In genomic region chr15:31601646-31602374, GRCm38 (mm10) we compare ENCODE assay signal across 8 mouse cellular contexts. TPM values are rescaled to one million over a fixed set of nuclear protein-coding genes. Genes with fewer than 3 reads are reported as not detected.
A peak's percentile ranks its signal among the peaks of the same experiment; 100 is the strongest.
DNase-seq lines count a peak whose midpoint lies in the region; ATAC-seq and TF ChIP-seq lines count a peak whose summit lies in the region.

Gene Cct5, minus strand, starts transcription at chr15:31601804.
Gene Fam173b, plus strand, starts transcription at chr15:31601852.

- peak within 1 kb of the TSS; percentile 65 to 93 for H3K4me3 ChIP-seq in MEL (ENCODE audit: control insufficient read depth in 1 of 2, insufficient read depth in 1 of 2, low read depth in 2 of 2, low read length in 2 of 2)
- peak within 1 kb of the TSS; percentile 97 for H3K4me3 ChIP-seq in cerebellum, adult 2 months (replicated peaks; ENCODE audit: insufficient read depth, low read depth, low read length)
- peak within 1 kb of the TSS; percentile 85 for H3K4me3 ChIP-seq in forebrain, postnatal 0 days (ENCODE audit: low read depth, low read length)
- peak within 1 kb of the TSS; percentile 88 for H3K4me3 ChIP-seq in lung, embryonic 15.5 days

- no peak for TF ChIP-seq CTCF in MEL (IDR thresholded peaks at IDR 0.05 in 2 of 3, conservative IDR thresholded peaks at IDR 0.05 in 1 of 3; ENCODE audit: control insufficient read depth in 1 of 3, insufficient read depth in 1 of 3, low read depth in 2 of 3, low read length in 3 of 3, poor library complexity in 1 of 3, severe bottlenecking in 1 of 3)
- no peak for TF ChIP-seq CTCF in cerebellum, adult 2 months (IDR thresholded peaks at IDR 0.05; ENCODE audit: borderline replicate concordance, insufficient read depth, low read depth, low read length)
- no peak for TF ChIP-seq CTCF in forebrain, postnatal 0 days (IDR thresholded peaks at IDR 0.05; ENCODE audit: low read depth)

- peak in 1 of 2 experiments; percentile 41; a peak in 2 of 4 replicates for TF ChIP-seq EP300 in MEL (IDR thresholded peaks at IDR 0.05; ENCODE audit: low read depth in 1 of 2, low read length in 2 of 2)

- peak within 1 kb of the TSS; percentile 91 for H3K4me2 ChIP-seq in forebrain, postnatal 0 days (ENCODE audit: low read depth)
- H3K4me2 ChIP-seq in lung, embryonic 15.5 days = peak within 1 kb of the TSS; percentile 77

- peaks cover 51% of the 10 kb centered on the region for H3K79me2 ChIP-seq in MEL (ENCODE audit: control insufficient read depth, insufficient read depth, low read length, poor library complexity)

- H3K9me3 ChIP-seq in MEL (replicated peaks; ENCODE audit: insufficient read depth, low read length) = no peaks in the 10 kb centered on the region
- no peaks in the 10 kb centered on the region for H3K9me3 ChIP-seq in forebrain, postnatal 0 days (ENCODE audit: low read length)
- no peaks in the 10 kb centered on the region for H3K9me3 ChIP-seq in lung, embryonic 15.5 days

- H3K9ac ChIP-seq in MEL (ENCODE audit: control insufficient read depth, low read depth, low read length, poor library complexity, severe bottlenecking) = peak within 1 kb of the TSS; percentile 93
- peak within 1 kb of the TSS; percentile 83 for H3K9ac ChIP-seq in forebrain, postnatal 0 days
- H3K9ac ChIP-seq in lung, embryonic 15.5 days = peak within 1 kb of the TSS; percentile 96

- peak; percentile 98 for TF ChIP-seq POLR2A in MEL (IDR thresholded peaks at IDR 0.05; ENCODE audit: control insufficient read depth in 1 of 2, insufficient read depth in 1 of 2, low read depth in 1 of 2, low read length in 2 of 2, poor library complexity in 1 of 2)
- peak; percentile 89 for TF ChIP-seq POLR2A in cerebellum, adult 2 months (IDR thresholded peaks at IDR 0.05; ENCODE audit: borderline replicate concordance, insufficient read depth, low read length)

- no peaks in the 10 kb centered on the region for H3K27me3 ChIP-seq in MEL (ENCODE audit: control insufficient read depth in 1 of 2, insufficient read depth in 2 of 2, low read length in 2 of 2)
- no peaks in the 10 kb centered on the region for H3K27me3 ChIP-seq in cerebellum, adult 2 months (ENCODE audit: control insufficient read depth, insufficient read depth, low read length)
- H3K27me3 ChIP-seq in forebrain, postnatal 0 days (ENCODE audit: insufficient read depth, low read length) = no peaks in the 10 kb centered on the region
- H3K27me3 ChIP-seq in lung, embryonic 15.5 days = no peaks in the 10 kb centered on the region

- TF ChIP-seq RAD21 in MEL (IDR thresholded peaks at IDR 0.05; ENCODE audit: low read depth, low read length) = no peak

- peaks cover 8 to 21% of the 10 kb centered on the region in 2 experiments for H3K4me1 ChIP-seq in MEL (ENCODE audit: control insufficient read depth in 1 of 2, insufficient read depth in 2 of 2, low read length in 2 of 2)
- H3K4me1 ChIP-seq in cerebellum, adult 2 months (ENCODE audit: control insufficient read depth, insufficient read depth, low read length) = peaks cover 2% of the 10 kb centered on the region
- H3K4me1 ChIP-seq in forebrain, postnatal 0 days (ENCODE audit: insufficient read depth) = peaks cover 18% of the 10 kb centered on the region; the same call in 1 of the 2 replicates
- peaks cover 27% of the 10 kb centered on the region for H3K4me1 ChIP-seq in lung, embryonic 15.5 days

- DNase-seq in MEL (ENCODE audit: low read depth, low spot score) = peak; percentile 100
- DNase-seq in cerebellum, adult 2 months = peak; percentile 98 to 100
- peak; percentile 99 for DNase-seq in forebrain, postnatal 0 days
- DNase-seq in heart, postnatal 4 days = peak; percentile 99
- DNase-seq in layer of hippocampus, adult 8-10 months (ENCODE audit: low spot score in 2 of 2) = peak; percentile 97 to 98
- peak; percentile 96 for DNase-seq in ovary, adult 18-20 months (ENCODE audit: low spot score)
- peak; percentile 99 for DNase-seq in thymus, postnatal 0 days (ENCODE audit: low spot score)

- under 1% methylated on average over 63 of the region's 63 CpGs for WGBS in cerebellum, adult 2 months
- WGBS in forebrain, postnatal 0 days = 1% methylated on average over 63 of the region's 63 CpGs
- WGBS in lung, embryonic 15.5 days = under 1% methylated on average over 63 of the region's 63 CpGs

- H3K36me3 ChIP-seq in MEL (ENCODE audit: control insufficient read depth in 1 of 2, insufficient read depth in 2 of 2, low read length in 2 of 2) = peaks cover 22 to 28% of the 10 kb centered on the region in 2 experiments
- peaks cover 6% of the 10 kb centered on the region; the same call in 1 of the 2 replicates for H3K36me3 ChIP-seq in forebrain, postnatal 0 days (ENCODE audit: insufficient read depth)
- H3K36me3 ChIP-seq in lung, embryonic 15.5 days = peaks cover 8% of the 10 kb centered on the region; the same call in 1 of the 2 replicates

- peak within 1 kb of the TSS; percentile 80 for H3K27ac ChIP-seq in MEL (ENCODE audit: control insufficient read depth, low read depth, low read length)
- peak within 1 kb of the TSS; percentile 81 for H3K27ac ChIP-seq in cerebellum, adult 2 months (ENCODE audit: insufficient read depth, low read length)
- peak within 1 kb of the TSS; percentile 91 for H3K27ac ChIP-seq in forebrain, postnatal 0 days (ENCODE audit: low read depth, low read length)
- peak within 1 kb of the TSS; percentile 96 for H3K27ac ChIP-seq in lung, embryonic 15.5 days

- ATAC-seq in forebrain, postnatal 0 days = peak; percentile 91
- peak; percentile 90 for ATAC-seq in lung, embryonic 15.5 days (ENCODE audit: borderline replicate concordance, extremely low read depth, low FRiP score, low TSS enrichment)

TF ChIP-seq in MEL, 35 proteins besides CTCF, POLR2A, EP300 and RAD21 (continues in another document):
- TF ChIP-seq ZMIZ1 (IDR thresholded peaks at IDR 0.05; ENCODE audit: low read depth, low read length) (peak; percentile 86), MXI1 (IDR thresholded peaks at IDR 0.05; ENCODE audit: low read depth, low read length) (peak; percentile 42), TCF12 (IDR thresholded peaks at IDR 0.05; ENCODE audit: low read depth, low read length) (peak; percentile 78), GABPA (IDR thresholded peaks at IDR 0.05; ENCODE audit: low read depth, low read length) (no peak), E2F4 (IDR thresholded peaks at IDR 0.05; ENCODE audit: borderline replicate concordance, low read depth, low read length) (peak; percentile 76; the same call in 1 of the 2 replicates), CHD1 (IDR thresholded peaks at IDR 0.05; ENCODE audit: low read depth, low read length) (peak; percentile 100), ETS1 (IDR thresholded peaks at IDR 0.05; ENCODE audit: low read depth, low read length) (0 out of 2 replicates have a peak, but pooled peaks have one; percentile 30), ZNF384 (IDR thresholded peaks at IDR 0.05; ENCODE audit: low read depth, low read length) (no peak), MEF2A (IDR thresholded peaks at IDR 0.05; ENCODE audit: extremely low read depth, insufficient replicate concordance, low read depth, low read length, poor library complexity, severe bottlenecking) (no peak), MAFK (IDR thresholded peaks at IDR 0.05; ENCODE audit: borderline replicate concordance, low read depth, low read length) (no peak), SIN3A (IDR thresholded peaks at IDR 0.05; ENCODE audit: low read length) (peak; percentile 93), SMC3 (IDR thresholded peaks at IDR 0.05; ENCODE audit: low read depth, low read length) (no peak), ZC3H11A (IDR thresholded peaks at IDR 0.05; ENCODE audit: low read depth, low read length) (no peak), POLR2AphosphoS5 (IDR thresholded peaks at IDR 0.05; ENCODE audit: borderline replicate concordance, low read depth, low read length) (peak; percentile 58; the same call in 1 of the 2 replicates), MYC (IDR thresholded peaks at IDR 0.05; ENCODE audit: low read depth, low read length) (0 out of 2 replicates have a peak, but pooled peaks have one; percentile 8), NRF1 (IDR thresholded peaks at IDR 0.05; ENCODE audit: insufficient read depth, low read depth, low read length, poor library complexity, severe bottlenecking) (peak; percentile 86), USF2 (IDR thresholded peaks at IDR 0.05; ENCODE audit: borderline replicate concordance in 1 of 2, insufficient read depth in 1 of 2, low read depth in 1 of 2, low read length in 2 of 2) (no peak), CHD2 (IDR thresholded peaks at IDR 0.05; ENCODE audit: low read length) (peak; percentile 99), ZKSCAN1 (IDR thresholded peaks at IDR 0.05; ENCODE audit: low read depth, low read length) (no peak), HCFC1 (IDR thresholded peaks at IDR 0.05; ENCODE audit: low read depth, low read length) (peak; percentile 93), POLR2AphosphoS2 (IDR thresholded peaks at IDR 0.05; ENCODE audit: low read length) (peak; percentile 99), BHLHE40 (IDR thresholded peaks at IDR 0.05; ENCODE audit: borderline replicate concordance, low read depth, low read length) (no peak), TAL1 (IDR thresholded peaks at IDR 0.05; ENCODE audit: low read length) (no peak)

RNA-seq across cellular contexts. Expression of gene Cct5, which starts in this region (rescaled TPM):
- 1,184 and 1,257 TPM in 2 replicates for total RNA-seq in MEL (2012; rRNA removed)
- 100 to 1,000 TPM; 396 to 798 TPM for polyA plus RNA-seq in MEL (2012; ENCODE audit: insufficient read depth in 1 of 2, insufficient read length in 2 of 2, low read depth in 1 of 2, low replicate concordance in 2 of 2, missing spikeins in 1 of 2)
- 220 and 228 TPM in 2 replicates for polyA plus RNA-seq in cerebellum, adult 2 months (2012; rRNA removed)
- total RNA-seq in forebrain, postnatal 0 days (2014; rRNA removed) = 409 and 464 TPM in 2 replicates
- 473 and 554 TPM in 2 replicates for polyA plus RNA-seq in forebrain, postnatal 0 days (2015; fragmentation: Nextera tagmentation; extraction: Ambion mirVana)
- total RNA-seq in heart, postnatal 4 days (2021) = 100 to 1,000 TPM; 211 to 213 TPM
- total RNA-seq in layer of hippocampus, adult 8-10 months (2022) = 100 to 1,000 TPM; 206 to 227 (median 219) TPM
- 518 TPM in 2 replicates for polyA plus RNA-seq in lung, embryonic 15.5 days (2015; fragmentation: Nextera tagmentation; extraction: Ambion mirVana)
- 463 and 505 TPM in 2 replicates for polyA plus RNA-seq in thymus, postnatal 0 days (2015; fragmentation: Nextera tagmentation; extraction: Ambion mirVana)

RNA-seq across cellular contexts. Expression of gene Fam173b, which starts in this region (rescaled TPM):
- total RNA-seq in MEL (2012; rRNA removed) = 26.2 and 29.2 TPM in 2 replicates
- 10 to 100 TPM in 1 of 2 experiments, not detected in 1; 21.0 TPM for polyA plus RNA-seq in MEL (2012; ENCODE audit: insufficient read depth in 1 of 2, insufficient read length in 2 of 2, low read depth in 1 of 2, low replicate concordance in 2 of 2, missing spikeins in 1 of 2)
- polyA plus RNA-seq in cerebellum, adult 2 months (2012; rRNA removed) = 15.2 and 15.9 TPM in 2 replicates
- total RNA-seq in forebrain, postnatal 0 days (2014; rRNA removed) = 10.7 and 16.5 TPM in 2 replicates
- 6.6 and 7.0 TPM in 2 replicates for polyA plus RNA-seq in forebrain, postnatal 0 days (2015; fragmentation: Nextera tagmentation; extraction: Ambion mirVana)
- total RNA-seq in heart, postnatal 4 days (2021) = 10 to 100 TPM; 17.1 to 18.6 TPM
- total RNA-seq in layer of hippocampus, adult 8-10 months (2022) = 10 to 100 TPM; 11.4 to 16.8 (median 11.5) TPM
- 13.8 and 15.9 TPM in 2 replicates for polyA plus RNA-seq in lung, embryonic 15.5 days (2015; fragmentation: Nextera tagmentation; extraction: Ambion mirVana)
- 14.9 TPM in 2 replicates for polyA plus RNA-seq in thymus, postnatal 0 days (2015; fragmentation: Nextera tagmentation; extraction: Ambion mirVana)

Comparison
In these comparisons a context has a peak if more than half of its experiments do, and no peak if none do; other contexts are left out.
1. Peak in every context shown above with its lines: DNase-seq, ATAC-seq, H3K4me3 ChIP-seq and H3K27ac ChIP-seq.